Mouse (Mus musculus): ENCODE data around the gene Zfp644.

The Zfp644 gene

GRCm38 (mm10) chr5:106597472-106597871, 99.6 kb downstream of the Zfp644 start:
- no peak for DNase-seq (ENCODE audit: low spot score in 2 of 2)

- DNase-seq (ENCODE audit: low spot score in 2 of 2) = no peak
Measured at GRCm38 (mm10) chr5:106594388-106594787, 102.7 kb downstream of the Zfp644 start.

- no peak for DNase-seq (ENCODE audit: low spot score in 2 of 2)
Measured at GRCm38 (mm10) chr5:106590686-106591085, 106.4 kb downstream of the Zfp644 start.

GRCm38 (mm10) chr5:106589670-106590069, 107.4 kb downstream of the Zfp644 start:
- no peak for DNase-seq (ENCODE audit: low spot score in 2 of 2)

- DNase-seq (ENCODE audit: low spot score in 2 of 2) = no peak
Measured at GRCm38 (mm10) chr5:106589006-106589405, 108.1 kb downstream of the Zfp644 start.

GRCm38 (mm10) chr5:106580943-106581342, 116.1 kb downstream of the Zfp644 start:
- no peak for DNase-seq (ENCODE audit: low spot score in 2 of 2)

- DNase-seq (ENCODE audit: low spot score in 2 of 2) = no peak
Measured at GRCm38 (mm10) chr5:106577237-106577888, 119.7 kb downstream of the Zfp644 start.

GRCm38 (mm10) chr5:106575098-106575497, 122.0 kb downstream of the Zfp644 start:
- no peak for DNase-seq (ENCODE audit: low spot score in 2 of 2)

- peak; percentile 80 to 91 for DNase-seq (ENCODE audit: low spot score in 2 of 2)
Measured at GRCm38 (mm10) chr5:106574560-106574946, 122.5 kb downstream of the Zfp644 start.

- no peak for DNase-seq (ENCODE audit: low spot score in 2 of 2)
Measured at GRCm38 (mm10) chr5:106573742-106574559, 123.1 kb downstream of the Zfp644 start.

All from spleen, postnatal 4 days (tissue).